Mouse (Mus musculus) thymus, adult 18-20 months (tissue): ENCODE data around the gene Pctp.

Experiments
- DNase-seq, 2 experiments: peaks; one replicate each; pipeline ENCODE4 v3.0.0; 2022; ENCODE audit warnings: mixed read lengths in 2 of 2

Gene Pctp

GRCm38 (mm10) chr11:90006111-90006510, 3.4 kb upstream of the Pctp start:
- DNase-seq = no peak

- no peak for DNase-seq
Measured at GRCm38 (mm10) chr11:90003386-90003785, 692 bp upstream of the Pctp start.

GRCm38 (mm10) chr11:90002987-90003348, 274 bp upstream of the Pctp start:
- DNase-seq = no peak

- DNase-seq = no peak
Measured at GRCm38 (mm10) chr11:90001396-90002230, 1.1 kb downstream of the Pctp start.

GRCm38 (mm10) chr11:90000666-90001065, 2.0 kb downstream of the Pctp start:
- no peak for DNase-seq

- DNase-seq = no peak
Measured at GRCm38 (mm10) chr11:89998996-89999770, 3.5 kb downstream of the Pctp start.

GRCm38 (mm10) chr11:89996856-89997255, 5.8 kb downstream of the Pctp start:
- DNase-seq = no peak

GRCm38 (mm10) chr11:89996406-89996805, 6.3 kb downstream of the Pctp start:
- no peak for DNase-seq

- DNase-seq = no peak
Measured at GRCm38 (mm10) chr11:89995596-89995995, 7.1 kb downstream of the Pctp start.

- no peak for DNase-seq
Measured at GRCm38 (mm10) chr11:89994706-89995105, 8.0 kb downstream of the Pctp start.

- DNase-seq = no peak
Measured at GRCm38 (mm10) chr11:89991661-89992060, 11.0 kb downstream of the Pctp start.

- DNase-seq = no peak
Measured at GRCm38 (mm10) chr11:89988936-89989589, 13.6 kb downstream of the Pctp start.

- DNase-seq = no peak
Measured at GRCm38 (mm10) chr11:89986516-89986915, 16.2 kb downstream of the Pctp start.

GRCm38 (mm10) chr11:89985200-89986187, 17.2 kb downstream of the Pctp start:
- no peak for DNase-seq

- no peak for DNase-seq
Measured at GRCm38 (mm10) chr11:89984436-89984835, 18.3 kb downstream of the Pctp start.

- no peak for DNase-seq
Measured at GRCm38 (mm10) chr11:89982918-89983317, 19.8 kb downstream of the Pctp start.

- DNase-seq = no peak
Measured at GRCm38 (mm10) chr11:89980106-89980505, 22.6 kb downstream of the Pctp start.

- no peak for DNase-seq
Measured at GRCm38 (mm10) chr11:89978914-89979818, 23.5 kb downstream of the Pctp start.

GRCm38 (mm10) chr11:89978353-89978831, 24.3 kb downstream of the Pctp start:
- DNase-seq = no peak

- DNase-seq = no peak
Measured at GRCm38 (mm10) chr11:89977746-89978352, 24.8 kb downstream of the Pctp start.

GRCm38 (mm10) chr11:89976361-89976760, 26.3 kb downstream of the Pctp start:
- DNase-seq = no peak
